Mouse (Mus musculus) thymus, adult 2 months (tissue): ENCODE results near the gene Ear14.

ENCODE experiments used
- CTCF ChIP-seq: fragments of 200-500 bp; IDR thresholded peaks from 2 replicates; pipeline ENCODE4 v1.5.1; 2012; ENCODE audit warnings: mild to moderate bottlenecking, control low read depth, low read length, moderate library complexity, borderline replicate concordance; ENCODE audit not compliant: control insufficient read depth, poor library complexity, insufficient read depth; ENCODE audit errors: extremely low read depth
- POLR2A ChIP-seq: fragments of 200-500 bp; IDR thresholded peaks from 2 replicates; pipeline ENCODE4 v1.6.1; 2012; ENCODE audit warnings: mild to moderate bottlenecking, low read length, control low read depth, moderate library complexity; ENCODE audit not compliant: control insufficient read depth, poor library complexity, insufficient read depth; ENCODE audit errors: extremely low read depth

DNA sequence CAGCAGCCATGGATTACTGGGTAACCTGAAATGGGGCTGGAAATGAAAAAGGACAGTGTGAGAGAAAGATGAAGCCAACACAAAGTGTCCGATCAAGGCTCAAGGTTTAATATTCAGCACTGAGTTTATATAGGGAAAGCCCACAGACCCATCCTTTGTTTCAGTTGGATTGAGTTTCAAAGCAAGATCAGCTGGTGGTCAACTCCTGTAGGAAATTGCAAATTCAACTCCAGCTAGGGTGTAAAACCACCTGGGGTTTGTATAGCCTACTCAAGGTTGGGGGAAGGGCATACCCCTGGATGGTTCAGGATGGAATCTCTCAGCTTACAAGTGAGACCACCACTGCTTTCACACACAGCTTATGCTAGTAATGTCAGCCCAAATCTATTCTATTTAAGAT lies 44.5 kb downstream of the Ear14 start:
- TF ChIP-seq POLR2A, result no peak
- TF ChIP-seq CTCF, result no peak
